Mouse (Mus musculus): ENCODE results near the gene Arhgap28. TPM values are rescaled to one million over a fixed set of nuclear protein-coding genes. Genes with fewer than 3 reads are reported as not detected.

Gene Arhgap28
- polyA plus RNA-seq, 1 experiment, result 0.62 TPM

- no peak for DNase-seq (ENCODE audit: extremely low spot score in 1 of 2, low spot score in 1 of 2)
Measured at GRCm38 (mm10) chr17:67944256-67944655, 59.7 kb downstream of the Arhgap28 start.

GRCm38 (mm10) chr17:67941026-67941425, 62.9 kb downstream of the Arhgap28 start:
- no peak for DNase-seq (ENCODE audit: extremely low spot score in 1 of 2, low spot score in 1 of 2)

GRCm38 (mm10) chr17:67937050-67937449, 66.9 kb downstream of the Arhgap28 start:
- DNase-seq (ENCODE audit: extremely low spot score in 1 of 2, low spot score in 1 of 2), result no peak

GRCm38 (mm10) chr17:67935556-67935955, 68.4 kb downstream of the Arhgap28 start:
- DNase-seq (ENCODE audit: extremely low spot score in 1 of 2, low spot score in 1 of 2), result no peak

- DNase-seq (ENCODE audit: extremely low spot score in 1 of 2, low spot score in 1 of 2), result no peak
Measured at GRCm38 (mm10) chr17:67931396-67931795, 72.5 kb downstream of the Arhgap28 start.

GRCm38 (mm10) chr17:67930957-67931356, 73.0 kb downstream of the Arhgap28 start:
- no peak for DNase-seq (ENCODE audit: extremely low spot score in 1 of 2, low spot score in 1 of 2)

GRCm38 (mm10) chr17:67930467-67930866, 73.5 kb downstream of the Arhgap28 start:
- no peak for DNase-seq (ENCODE audit: extremely low spot score in 1 of 2, low spot score in 1 of 2)

GRCm38 (mm10) chr17:67928280-67928679, 75.6 kb downstream of the Arhgap28 start:
- no peak for DNase-seq (ENCODE audit: extremely low spot score in 1 of 2, low spot score in 1 of 2)

GRCm38 (mm10) chr17:67927864-67928263, 76.1 kb downstream of the Arhgap28 start:
- no peak for DNase-seq (ENCODE audit: extremely low spot score in 1 of 2, low spot score in 1 of 2)

- no peak for DNase-seq (ENCODE audit: extremely low spot score in 1 of 2, low spot score in 1 of 2)
Measured at GRCm38 (mm10) chr17:67919959-67920358, 84.0 kb downstream of the Arhgap28 start.

GRCm38 (mm10) chr17:67918201-67918600, 85.7 kb downstream of the Arhgap28 start:
- DNase-seq (ENCODE audit: extremely low spot score in 1 of 2, low spot score in 1 of 2), result no peak

- no peak for DNase-seq (ENCODE audit: extremely low spot score in 1 of 2, low spot score in 1 of 2)
Measured at GRCm38 (mm10) chr17:67916901-67917300, 87.0 kb downstream of the Arhgap28 start.

GRCm38 (mm10) chr17:67912640-67913039, 91.3 kb downstream of the Arhgap28 start:
- peak in 1 of 2 experiments; percentile 52 for DNase-seq (ENCODE audit: extremely low spot score in 1 of 2, low spot score in 1 of 2)

- no peak for DNase-seq (ENCODE audit: extremely low spot score in 1 of 2, low spot score in 1 of 2)
Measured at GRCm38 (mm10) chr17:67912051-67912450, 91.9 kb downstream of the Arhgap28 start.

- DNase-seq (ENCODE audit: extremely low spot score in 1 of 2, low spot score in 1 of 2), result no peak
Measured at GRCm38 (mm10) chr17:67908537-67908936, 95.4 kb downstream of the Arhgap28 start.

GRCm38 (mm10) chr17:67908137-67908536, 95.8 kb downstream of the Arhgap28 start:
- DNase-seq (ENCODE audit: extremely low spot score in 1 of 2, low spot score in 1 of 2), result no peak

- DNase-seq (ENCODE audit: extremely low spot score in 1 of 2, low spot score in 1 of 2), result no peak
Measured at GRCm38 (mm10) chr17:67907532-67908054, 96.3 kb downstream of the Arhgap28 start.

- peak in 1 of 2 experiments; percentile 11 for DNase-seq (ENCODE audit: extremely low spot score in 1 of 2, low spot score in 1 of 2)
Measured at GRCm38 (mm10) chr17:67906236-67906635, 97.7 kb downstream of the Arhgap28 start.

- DNase-seq (ENCODE audit: extremely low spot score in 1 of 2, low spot score in 1 of 2), result no peak
Measured at GRCm38 (mm10) chr17:67904315-67904944, 99.5 kb downstream of the Arhgap28 start.

GRCm38 (mm10) chr17:67902847-67903246, 101.1 kb downstream of the Arhgap28 start:
- DNase-seq (ENCODE audit: extremely low spot score in 1 of 2, low spot score in 1 of 2), result no peak

GRCm38 (mm10) chr17:67901161-67901560, 102.8 kb downstream of the Arhgap28 start:
- no peak for DNase-seq (ENCODE audit: extremely low spot score in 1 of 2, low spot score in 1 of 2)

GRCm38 (mm10) chr17:67899376-67899775, 104.5 kb downstream of the Arhgap28 start:
- DNase-seq (ENCODE audit: extremely low spot score in 1 of 2, low spot score in 1 of 2), result no peak
